ENCODE assay signal across 16 mouse cellular contexts in the genomic region with DNA sequence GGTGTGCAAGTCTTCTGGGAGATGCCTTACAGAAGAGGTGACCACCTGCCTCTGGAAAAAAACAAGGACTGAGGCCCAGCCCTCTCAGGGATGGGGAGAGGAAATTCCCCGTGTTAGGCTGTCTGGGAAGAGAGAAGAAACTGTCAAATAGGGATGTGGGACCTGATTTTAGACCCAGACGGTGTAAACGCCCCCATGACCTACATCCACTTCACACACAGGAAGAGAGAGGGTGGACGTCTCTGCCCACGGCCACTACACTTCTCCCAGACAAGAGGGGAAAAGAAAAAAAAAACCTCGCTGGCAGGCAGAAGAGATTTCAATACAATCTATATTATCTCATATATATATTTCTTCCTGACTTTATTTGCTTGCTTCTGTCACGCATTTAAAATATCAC. TPM values are rescaled to one million over a fixed set of nuclear protein-coding genes. Genes with fewer than 3 reads are reported as not detected.
DNase-seq lines count a peak whose midpoint lies in the region; ATAC-seq lines count a peak whose summit lies in the region.
"Had no signal": no experiment of that assay in that cellular context is flagged by ENCODE, and none has a peak within 500 bp of the region (broad histone marks: within the 10 kb centered on the region; RNA-seq: fewer than 3 reads in every experiment).

No protein-coding gene starts in this region.

- H3K27ac ChIP-seq in hindbrain, embryonic 13.5 days, result no peak overlapping the region
- H3K27ac ChIP-seq in hindbrain, embryonic 14.5 days, result no peak overlapping the region
- peak overlapping the region; percentile 81 for H3K27ac ChIP-seq in lung, embryonic 15.5 days
- peak overlapping the region; percentile 6; the same call in 1 of the 2 replicates for H3K27ac ChIP-seq in embryonic facial prominence, embryonic 14.5 days (replicated peaks; ENCODE audit: low read depth, low read length)
- peak overlapping the region; percentile 40 for H3K27ac ChIP-seq in limb, embryonic 15.5 days
- H3K27ac ChIP-seq: hindbrain, embryonic 15.5 days; liver, embryonic 15.5 days; midbrain, embryonic 10.5 days had no signal

- WGBS in hindbrain, embryonic 13.5 days, result 73% methylated on average over 7 of the region's 7 CpGs
- WGBS in hindbrain, embryonic 14.5 days, result 71% methylated on average over 7 of the region's 7 CpGs
- 15% methylated on average over 7 of the region's 7 CpGs for WGBS in lung, embryonic 15.5 days
- 44% methylated on average over 7 of the region's 7 CpGs for WGBS in embryonic facial prominence, embryonic 14.5 days
- WGBS in limb, embryonic 15.5 days, result 47% methylated on average over 7 of the region's 7 CpGs

- H3K4me1 ChIP-seq in hindbrain, embryonic 13.5 days (replicated peaks), result peaks cover 30% of the 10 kb centered on the region
- H3K4me1 ChIP-seq in hindbrain, embryonic 14.5 days (replicated peaks; ENCODE audit: control insufficient read depth, insufficient read depth, low read length), result peaks cover 12% of the 10 kb centered on the region
- H3K4me1 ChIP-seq in lung, embryonic 15.5 days, result peaks cover 56% of the 10 kb centered on the region
- H3K4me1 ChIP-seq in embryonic facial prominence, embryonic 14.5 days (ENCODE audit: control insufficient read depth, insufficient read depth, low read length), result peaks cover 20% of the 10 kb centered on the region
- peaks cover 42% of the 10 kb centered on the region for H3K4me1 ChIP-seq in limb, embryonic 15.5 days

- 0 out of 2 replicates have a peak overlapping the region, but pooled peaks have one; percentile 43 for H3K9ac ChIP-seq in hindbrain, embryonic 13.5 days
- no peak overlapping the region for H3K9ac ChIP-seq in hindbrain, embryonic 14.5 days
- H3K9ac ChIP-seq in lung, embryonic 15.5 days, result no peak overlapping the region
- H3K9ac ChIP-seq in embryonic facial prominence, embryonic 14.5 days (ENCODE audit: low read depth, low read length), result no peak overlapping the region
- H3K9ac ChIP-seq in limb, embryonic 15.5 days, result no peak overlapping the region
- H3K9ac ChIP-seq: hindbrain, embryonic 15.5 days; liver, embryonic 15.5 days had no signal

- peaks cover 45% of the 10 kb centered on the region for H3K36me3 ChIP-seq in hindbrain, embryonic 13.5 days
- H3K36me3 ChIP-seq in hindbrain, embryonic 14.5 days (replicated peaks; ENCODE audit: control insufficient read depth, insufficient read depth), result peaks cover 45% of the 10 kb centered on the region
- H3K36me3 ChIP-seq in lung, embryonic 15.5 days, result peaks cover 28% of the 10 kb centered on the region
- peaks cover 44% of the 10 kb centered on the region for H3K36me3 ChIP-seq in embryonic facial prominence, embryonic 14.5 days (ENCODE audit: control insufficient read depth, insufficient read depth, low read length)
- peaks cover 48% of the 10 kb centered on the region for H3K36me3 ChIP-seq in limb, embryonic 15.5 days

- no peak for ATAC-seq in hindbrain, embryonic 13.5 days (ENCODE audit: low FRiP score)
- ATAC-seq in hindbrain, embryonic 14.5 days (ENCODE audit: low FRiP score), result no peak
- ATAC-seq in lung, embryonic 15.5 days (ENCODE audit: borderline replicate concordance, extremely low read depth, low FRiP score, low TSS enrichment), result no peak
- ATAC-seq in embryonic facial prominence, embryonic 14.5 days (ENCODE audit: low read depth), result no peak
- no peak for ATAC-seq in limb, embryonic 15.5 days (ENCODE audit: insufficient number of reproducible peaks, low FRiP score, low TSS enrichment, low read depth)
- ATAC-seq in monocyte, adult 5-6 weeks (replicated peaks; ENCODE audit: insufficient number of reproducible peaks, low FRiP score, low TSS enrichment, poor library complexity, severe bottlenecking), result no peak
- ATAC-seq: forebrain, embryonic 14.5 days had no signal

- DNase-seq in hindbrain, embryonic 14.5 days (ENCODE audit: low spot score), result no peak
- no peak for DNase-seq in lung, postnatal 4 days
- DNase-seq in embryonic facial prominence, embryonic 14.5 days (ENCODE audit: low spot score), result no peak
- DNase-seq: cerebellum, adult 8-10 months; gastrocnemius, postnatal 25 days had no signal

- H3K4me3 ChIP-seq in hindbrain, embryonic 13.5 days, result no peak overlapping the region
- H3K4me3 ChIP-seq in hindbrain, embryonic 14.5 days (replicated peaks; ENCODE audit: low read length), result no peak overlapping the region
- no peak overlapping the region for H3K4me3 ChIP-seq in lung, embryonic 15.5 days
- no peak overlapping the region for H3K4me3 ChIP-seq in embryonic facial prominence, embryonic 14.5 days (ENCODE audit: low read depth, low read length)
- no peak overlapping the region for H3K4me3 ChIP-seq in limb, embryonic 15.5 days
- H3K4me3 ChIP-seq: hindbrain, embryonic 15.5 days; liver, embryonic 15.5 days; midbrain, embryonic 10.5 days; myocyte had no signal

- peaks cover 24% of the 10 kb centered on the region for H3K27me3 ChIP-seq in hindbrain, embryonic 13.5 days
- peaks cover 12% of the 10 kb centered on the region for H3K27me3 ChIP-seq in hindbrain, embryonic 14.5 days (ENCODE audit: control insufficient read depth, insufficient read depth, low read length)
- H3K27me3 ChIP-seq in lung, embryonic 15.5 days, result no peaks in the 10 kb centered on the region
- H3K27me3 ChIP-seq in embryonic facial prominence, embryonic 14.5 days (replicated peaks; ENCODE audit: control insufficient read depth, insufficient read depth, low read length), result no peaks in the 10 kb centered on the region
- no peaks in the 10 kb centered on the region for H3K27me3 ChIP-seq in limb, embryonic 15.5 days
- H3K27me3 ChIP-seq: CH12.LX, Patski had no signal

- no peak overlapping the region for H3K4me2 ChIP-seq in hindbrain, embryonic 13.5 days
- no peak overlapping the region for H3K4me2 ChIP-seq in hindbrain, embryonic 14.5 days (replicated peaks)
- H3K4me2 ChIP-seq in lung, embryonic 15.5 days, result no peak overlapping the region
- no peak overlapping the region for H3K4me2 ChIP-seq in embryonic facial prominence, embryonic 14.5 days (ENCODE audit: low read depth, low read length)
- no peak overlapping the region for H3K4me2 ChIP-seq in limb, embryonic 15.5 days
- H3K4me2 ChIP-seq: hindbrain, embryonic 15.5 days; liver, embryonic 15.5 days had no signal

- no peaks in the 10 kb centered on the region for H3K9me3 ChIP-seq in hindbrain, embryonic 13.5 days
- H3K9me3 ChIP-seq in hindbrain, embryonic 14.5 days (ENCODE audit: control insufficient read depth, low read length), result no peaks in the 10 kb centered on the region
- no peaks in the 10 kb centered on the region for H3K9me3 ChIP-seq in lung, embryonic 15.5 days
- no peaks in the 10 kb centered on the region for H3K9me3 ChIP-seq in embryonic facial prominence, embryonic 14.5 days (ENCODE audit: control insufficient read depth, low read length)
- H3K9me3 ChIP-seq in limb, embryonic 15.5 days, result no peaks in the 10 kb centered on the region
- H3K9me3 ChIP-seq: hindbrain, embryonic 15.5 days; liver, embryonic 15.5 days; midbrain, embryonic 10.5 days had no signal

RNA-seq across cellular contexts. Expression of a gene that starts 13.9 kb away (rescaled TPM):
- 0.83 and 0.84 TPM in 2 replicates for polyA plus RNA-seq in hindbrain, embryonic 13.5 days (2015; fragmentation: Nextera tagmentation; extraction: Ambion mirVana)
- 1.1 TPM in 2 replicates for polyA plus RNA-seq in hindbrain, embryonic 14.5 days (2014; fragmentation: Nextera tagmentation; extraction: Ambion mirVana)
- polyA plus RNA-seq in lung, embryonic 15.5 days (2015; fragmentation: Nextera tagmentation; extraction: Ambion mirVana), result 4.8 and 5.3 TPM in 2 replicates
- polyA plus RNA-seq in embryonic facial prominence, embryonic 14.5 days (2014; fragmentation: Nextera tagmentation; extraction: Ambion mirVana), result 2.6 and 2.8 TPM in 2 replicates
- 4.2 and 4.7 TPM in 2 replicates for polyA plus RNA-seq in limb, embryonic 15.5 days (2015; fragmentation: Nextera tagmentation; extraction: Ambion mirVana)
- total RNA-seq in monocyte, adult 5-6 weeks (2017), result 9.8 to 14.5 TPM (median 10.4 TPM) in 3 replicates

RNA-seq across cellular contexts. Expression of a gene that starts 32.2 kb away (rescaled TPM):
- 34.5 and 35.5 TPM in 2 replicates for polyA plus RNA-seq in hindbrain, embryonic 13.5 days (2015; fragmentation: Nextera tagmentation; extraction: Ambion mirVana)
- 21.2 and 22.9 TPM in 2 replicates for polyA plus RNA-seq in hindbrain, embryonic 14.5 days (2014; fragmentation: Nextera tagmentation; extraction: Ambion mirVana)
- 19.1 and 20.2 TPM in 2 replicates for polyA plus RNA-seq in lung, embryonic 15.5 days (2015; fragmentation: Nextera tagmentation; extraction: Ambion mirVana)
- 13.3 and 14.6 TPM in 2 replicates for polyA plus RNA-seq in embryonic facial prominence, embryonic 14.5 days (2014; fragmentation: Nextera tagmentation; extraction: Ambion mirVana)
- 12.9 and 14.2 TPM in 2 replicates for polyA plus RNA-seq in limb, embryonic 15.5 days (2015; fragmentation: Nextera tagmentation; extraction: Ambion mirVana)
- 1.1 to 5.4 TPM (median 3.4 TPM) in 3 replicates for total RNA-seq in monocyte, adult 5-6 weeks (2017)

RNA-seq across cellular contexts. Expression of a gene that starts 43.0 kb away (rescaled TPM):
- polyA plus RNA-seq in hindbrain, embryonic 13.5 days (2015; fragmentation: Nextera tagmentation; extraction: Ambion mirVana), result 37.7 and 39.2 TPM in 2 replicates
- polyA plus RNA-seq in hindbrain, embryonic 14.5 days (2014; fragmentation: Nextera tagmentation; extraction: Ambion mirVana), result 39.9 and 40.0 TPM in 2 replicates
- 76.4 and 76.5 TPM in 2 replicates for polyA plus RNA-seq in lung, embryonic 15.5 days (2015; fragmentation: Nextera tagmentation; extraction: Ambion mirVana)
- polyA plus RNA-seq in embryonic facial prominence, embryonic 14.5 days (2014; fragmentation: Nextera tagmentation; extraction: Ambion mirVana), result 73.0 and 77.6 TPM in 2 replicates
- 87.5 and 99.8 TPM in 2 replicates for polyA plus RNA-seq in limb, embryonic 15.5 days (2015; fragmentation: Nextera tagmentation; extraction: Ambion mirVana)
- total RNA-seq in monocyte, adult 5-6 weeks (2017), result 10.6 to 25.9 TPM (median 19.9 TPM) in 3 replicates

Comparison
In these comparisons a context has a peak if more than half of its experiments do, and no peak if none do; other contexts are left out.
1. H3K27ac ChIP-seq: peak in lung, embryonic 15.5 days (single experiment), embryonic facial prominence, embryonic 14.5 days (single experiment) and limb, embryonic 15.5 days (single experiment); none in hindbrain, embryonic 13.5 days (single experiment) and hindbrain, embryonic 14.5 days (single experiment).